Comparison of ENCODE assay signal across 8 mouse cellular contexts in genomic region chr11:87816707-87817442, GRCm38 (mm10). TPM values are rescaled to one million over a fixed set of nuclear protein-coding genes. Genes with fewer than 3 reads are reported as not detected.
DNase-seq lines count a peak whose midpoint lies in the region; ATAC-seq and TF ChIP-seq lines count a peak whose summit lies in the region.

No protein-coding gene starts in this region.

- DNase-seq in B cell, adult 2 months: peak; percentile 60 to 64
- DNase-seq in cerebellum, postnatal 4 days (ENCODE audit: low spot score in 2 of 2): peak; percentile 58 to 83
- DNase-seq in c-Kit-positive CD71-positive TER-119-positive erythroid progenitor cells, embryonic 14.5 days (ENCODE audit: low spot score): no peak

- H3K4me2 ChIP-seq in heart, embryonic 11.5 days: peak overlapping the region; percentile 76
- peak overlapping the region; percentile 69 for H3K4me2 ChIP-seq in kidney, embryonic 15.5 days
- peak overlapping the region; percentile 49 for H3K4me2 ChIP-seq in liver, embryonic 16.5 days (ENCODE audit: low read depth, low read length)
- peak overlapping the region; percentile 65 for H3K4me2 ChIP-seq in neural tube, embryonic 13.5 days

- TF ChIP-seq CTCF in E14TG2a.4 (conservative IDR thresholded peaks at IDR 0.05; ENCODE audit: low read length): peak; percentile 71

- WGBS in heart, embryonic 11.5 days (ENCODE audit: insufficient replicate concordance): 3% methylated on average over 29 of the region's 31 CpGs
- WGBS in kidney, embryonic 15.5 days: 4% methylated on average over 30 of the region's 31 CpGs
- WGBS in liver, embryonic 16.5 days (ENCODE audit: insufficient replicate concordance): 5% methylated on average over 31 of the region's 31 CpGs
- 3% methylated on average over 30 of the region's 31 CpGs for WGBS in neural tube, embryonic 13.5 days

- peak overlapping the region; percentile 40; the same call in 1 of the 2 replicates for H3K9ac ChIP-seq in heart, embryonic 11.5 days (ENCODE audit: low read depth, low read length)
- 0 out of 2 replicates have a peak overlapping the region, but pooled peaks have one; percentile 11 for H3K9ac ChIP-seq in kidney, embryonic 15.5 days
- H3K9ac ChIP-seq in liver, embryonic 16.5 days (ENCODE audit: low read depth, low read length): no peak overlapping the region
- H3K9ac ChIP-seq in neural tube, embryonic 13.5 days: peak overlapping the region; percentile 71

- H3K4me3 ChIP-seq in E14TG2a.4 (replicated peaks; ENCODE audit: low read length): peak overlapping the region; percentile 65
- peak overlapping the region; percentile 44 for H3K4me3 ChIP-seq in heart, embryonic 11.5 days (ENCODE audit: low read depth, low read length)
- H3K4me3 ChIP-seq in kidney, embryonic 15.5 days (replicated peaks): peak overlapping the region; percentile 40
- H3K4me3 ChIP-seq in liver, embryonic 16.5 days (ENCODE audit: low read depth, low read length): peak overlapping the region; percentile 32
- H3K4me3 ChIP-seq in neural tube, embryonic 13.5 days: peak overlapping the region; percentile 40

- no peaks in the 10 kb centered on the region for H3K9me3 ChIP-seq in E14TG2a.4 (ENCODE audit: low read length)
- no peaks in the 10 kb centered on the region for H3K9me3 ChIP-seq in heart, embryonic 11.5 days (replicated peaks; ENCODE audit: control insufficient read depth, low read length)
- no peaks in the 10 kb centered on the region for H3K9me3 ChIP-seq in kidney, embryonic 15.5 days (replicated peaks)
- no peaks in the 10 kb centered on the region for H3K9me3 ChIP-seq in liver, embryonic 16.5 days (replicated peaks; ENCODE audit: control insufficient read depth, low read length)
- no peaks in the 10 kb centered on the region for H3K9me3 ChIP-seq in neural tube, embryonic 13.5 days

- H3K27me3 ChIP-seq in E14TG2a.4 (ENCODE audit: insufficient read depth, low read length): peaks cover 64% of the 10 kb centered on the region
- peaks cover 21% of the 10 kb centered on the region for H3K27me3 ChIP-seq in heart, embryonic 11.5 days (ENCODE audit: control insufficient read depth, insufficient read depth, low read length)
- H3K27me3 ChIP-seq in kidney, embryonic 15.5 days: peaks cover 22% of the 10 kb centered on the region
- H3K27me3 ChIP-seq in liver, embryonic 16.5 days (ENCODE audit: control insufficient read depth, insufficient read depth, low read depth, low read length): peaks cover 3% of the 10 kb centered on the region; the same call in 1 of the 2 replicates
- peaks cover 5% of the 10 kb centered on the region; the same call in 1 of the 2 replicates for H3K27me3 ChIP-seq in neural tube, embryonic 13.5 days

- no peaks in the 10 kb centered on the region for H3K36me3 ChIP-seq in E14TG2a.4 (ENCODE audit: insufficient read depth, low read length)
- no peaks in the 10 kb centered on the region for H3K36me3 ChIP-seq in heart, embryonic 11.5 days (ENCODE audit: control insufficient read depth, insufficient read depth, low read length)
- no peaks in the 10 kb centered on the region for H3K36me3 ChIP-seq in kidney, embryonic 15.5 days
- H3K36me3 ChIP-seq in liver, embryonic 16.5 days (ENCODE audit: control insufficient read depth, insufficient read depth): no peaks in the 10 kb centered on the region
- no peaks in the 10 kb centered on the region for H3K36me3 ChIP-seq in neural tube, embryonic 13.5 days

- no peak for ATAC-seq in heart, embryonic 11.5 days (replicated peaks; ENCODE audit: insufficient number of reproducible peaks, low FRiP score, low TSS enrichment)
- ATAC-seq in kidney, embryonic 15.5 days (replicated peaks; ENCODE audit: low FRiP score): 0 out of 2 replicates have a peak, but pooled peaks have one; percentile 29
- no peak for ATAC-seq in liver, embryonic 16.5 days (ENCODE audit: low read depth)
- ATAC-seq in neural tube, embryonic 13.5 days (ENCODE audit: low read depth): peak; percentile 93

- no peak overlapping the region for H3K27ac ChIP-seq in heart, embryonic 11.5 days (ENCODE audit: low read depth, low read length)
- H3K27ac ChIP-seq in kidney, embryonic 15.5 days: no peak overlapping the region
- H3K27ac ChIP-seq in liver, embryonic 16.5 days (ENCODE audit: low read length): no peak overlapping the region
- H3K27ac ChIP-seq in neural tube, embryonic 13.5 days (replicated peaks): peak overlapping the region; percentile 54

- peaks cover 24% of the 10 kb centered on the region for H3K4me1 ChIP-seq in E14TG2a.4 (replicated peaks; ENCODE audit: low read depth, low read length)
- 0 out of 2 replicates have a peak, but pooled peaks cover 3% of the 10 kb centered on the region for H3K4me1 ChIP-seq in heart, embryonic 11.5 days (ENCODE audit: control insufficient read depth, insufficient read depth, low read length)
- H3K4me1 ChIP-seq in kidney, embryonic 15.5 days: peaks cover 7% of the 10 kb centered on the region
- H3K4me1 ChIP-seq in liver, embryonic 16.5 days (ENCODE audit: control insufficient read depth, low read depth, low read length): peaks cover 2% of the 10 kb centered on the region; the same call in 1 of the 2 replicates
- peaks cover 19% of the 10 kb centered on the region for H3K4me1 ChIP-seq in neural tube, embryonic 13.5 days (replicated peaks)

RNA-seq across cellular contexts. Expression of gene Lpo, which starts 11.2 kb away (rescaled TPM):
- polyA plus RNA-seq in heart, embryonic 11.5 days (2014; fragmentation: Nextera tagmentation; extraction: Ambion mirVana): 0.34 TPM in 1 of 2 replicates, not detected in the other
- polyA plus RNA-seq in kidney, embryonic 15.5 days (2015; fragmentation: Nextera tagmentation; extraction: Ambion mirVana): 0.44 TPM in 1 of 2 replicates, not detected in the other
- not detected in 2 replicates for polyA plus RNA-seq in liver, embryonic 16.5 days (2015; fragmentation: Nextera tagmentation; extraction: Ambion mirVana)
- polyA plus RNA-seq in neural tube, embryonic 13.5 days (2015; fragmentation: Nextera tagmentation; extraction: Ambion mirVana): 0.18 and 0.39 TPM in 2 replicates

RNA-seq across cellular contexts. Expression of gene Mpo, which starts 23.5 kb away (rescaled TPM):
- polyA plus RNA-seq in heart, embryonic 11.5 days (2014; fragmentation: Nextera tagmentation; extraction: Ambion mirVana): 6.7 and 9.4 TPM in 2 replicates
- polyA plus RNA-seq in kidney, embryonic 15.5 days (2015; fragmentation: Nextera tagmentation; extraction: Ambion mirVana): 4.2 and 5.7 TPM in 2 replicates
- polyA plus RNA-seq in liver, embryonic 16.5 days (2015; fragmentation: Nextera tagmentation; extraction: Ambion mirVana): 420 and 425 TPM in 2 replicates
- polyA plus RNA-seq in neural tube, embryonic 13.5 days (2015; fragmentation: Nextera tagmentation; extraction: Ambion mirVana): 1.2 and 1.5 TPM in 2 replicates

RNA-seq across cellular contexts. Expression of gene Mks1, which starts 36.1 kb away (rescaled TPM):
- polyA plus RNA-seq in heart, embryonic 11.5 days (2014; fragmentation: Nextera tagmentation; extraction: Ambion mirVana): 5.9 and 6.1 TPM in 2 replicates
- polyA plus RNA-seq in kidney, embryonic 15.5 days (2015; fragmentation: Nextera tagmentation; extraction: Ambion mirVana): 16.9 and 18.7 TPM in 2 replicates
- 1.2 and 1.6 TPM in 2 replicates for polyA plus RNA-seq in liver, embryonic 16.5 days (2015; fragmentation: Nextera tagmentation; extraction: Ambion mirVana)
- polyA plus RNA-seq in neural tube, embryonic 13.5 days (2015; fragmentation: Nextera tagmentation; extraction: Ambion mirVana): 12.7 and 15.0 TPM in 2 replicates

RNA-seq across cellular contexts. Expression of gene Tspoap1, which starts 56.5 kb away (rescaled TPM):
- 0.72 and 1.2 TPM in 2 replicates for polyA plus RNA-seq in heart, embryonic 11.5 days (2014; fragmentation: Nextera tagmentation; extraction: Ambion mirVana)
- polyA plus RNA-seq in kidney, embryonic 15.5 days (2015; fragmentation: Nextera tagmentation; extraction: Ambion mirVana): 4.4 and 5.1 TPM in 2 replicates
- 1.7 and 2.7 TPM in 2 replicates for polyA plus RNA-seq in liver, embryonic 16.5 days (2015; fragmentation: Nextera tagmentation; extraction: Ambion mirVana)
- polyA plus RNA-seq in neural tube, embryonic 13.5 days (2015; fragmentation: Nextera tagmentation; extraction: Ambion mirVana): 24.9 and 27.0 TPM in 2 replicates

RNA-seq across cellular contexts. Expression of gene Epx, which starts 58.5 kb away (rescaled TPM):
- 0.21 TPM in 1 of 2 replicates, not detected in the other for polyA plus RNA-seq in heart, embryonic 11.5 days (2014; fragmentation: Nextera tagmentation; extraction: Ambion mirVana)
- 0.47 and 0.53 TPM in 2 replicates for polyA plus RNA-seq in kidney, embryonic 15.5 days (2015; fragmentation: Nextera tagmentation; extraction: Ambion mirVana)
- polyA plus RNA-seq in liver, embryonic 16.5 days (2015; fragmentation: Nextera tagmentation; extraction: Ambion mirVana): 3.1 and 3.6 TPM in 2 replicates
- polyA plus RNA-seq in neural tube, embryonic 13.5 days (2015; fragmentation: Nextera tagmentation; extraction: Ambion mirVana): 0.10 TPM in 1 of 2 replicates, not detected in the other

Comparison
In these comparisons a context has a peak if more than half of its experiments do, and no peak if none do; other contexts are left out.
1. ATAC-seq: peak in kidney, embryonic 15.5 days (single experiment) and neural tube, embryonic 13.5 days (single experiment); none in heart, embryonic 11.5 days (single experiment) and liver, embryonic 16.5 days (single experiment).
2. RNA of gene Mpo, which starts 23.5 kb away (polyA plus RNA-seq): 420 to 425 TPM in liver, embryonic 16.5 days; 6.7 to 9.4 TPM in heart, embryonic 11.5 days, 4.2 to 5.7 TPM in kidney, embryonic 15.5 days and 1.2 to 1.5 TPM in neural tube, embryonic 13.5 days; every median in the first group is over 10 times any median in the second.
3. Peak in every context shown above with its lines, with median percentiles within 50 percentile points of each other: H3K4me3 ChIP-seq and H3K4me2 ChIP-seq.